Mouse (Mus musculus) forebrain, embryonic 13.5 days (tissue): ENCODE measurements around the gene Gid8. TPM values are rescaled to one million over a fixed set of nuclear protein-coding genes. Genes with fewer than 3 reads are reported as not detected.
"Not testable (repeated sequence)": the region's sequence is repeated elsewhere in the genome, so short reads cannot be mapped to it uniquely, and the experiment has no call there.

Experiments used
- ATAC-seq: fragments of 200-750 bp; cut with Nextera tagmentation; 2 replicates; pipeline ENCODE4 v1.8.0; 2017
- H3K27ac ChIP-seq: fragments of 300-500 bp; sonication (generic); 2 replicates; pipeline ENCODE4 v1.5.1; 2015; ENCODE audit warnings: inconsistent platforms, mild to moderate bottlenecking, moderate library complexity
- H3K27me3 ChIP-seq: fragments of 300-500 bp; sonication (generic); 2 replicates; pipeline ENCODE4 v1.6.1; 2015; ENCODE audit warnings: mild to moderate bottlenecking, inconsistent platforms
- H3K36me3 ChIP-seq: fragments of 300-500 bp; sonication (generic); 2 replicates; pipeline ENCODE4 v1.6.1; 2015; ENCODE audit warnings: mild to moderate bottlenecking, inconsistent platforms; ENCODE audit not compliant: poor library complexity, severe bottlenecking
- H3K4me1 ChIP-seq: fragments of 300-500 bp; sonication (generic); 2 replicates; pipeline ENCODE4 v1.6.1; 2015; ENCODE audit warnings: inconsistent platforms
- H3K4me2 ChIP-seq: fragments of 300-500 bp; sonication (generic); 2 replicates; pipeline ENCODE4 v1.6.1; 2015; ENCODE audit warnings: inconsistent platforms, mild to moderate bottlenecking, moderate library complexity
- H3K4me3 ChIP-seq: fragments of 300-500 bp; sonication (generic); 2 replicates; pipeline ENCODE4 v1.5.1; 2015; ENCODE audit warnings: mild to moderate bottlenecking, inconsistent platforms
- H3K9ac ChIP-seq: fragments of 300-500 bp; sonication (generic); 2 replicates; pipeline ENCODE4 v1.6.1; 2015; ENCODE audit warnings: mild to moderate bottlenecking, inconsistent platforms
- H3K9me3 ChIP-seq: fragments of 300-500 bp; sonication (generic); replicated peaks from 2 replicates; pipeline ENCODE4 v1.6.1; 2016; ENCODE audit warnings: inconsistent platforms
- WGBS: fragments of 180-500 bp; shearing (Covaris S2); methylation state at CpG from one replicate; pipeline ENCODE4 v1.1.7; 2015; 5-methylcytosine and 5-hydroxymethylcytosine counted together
- polyA plus RNA-seq: library from polyadenylated mRNA; unstranded; fragments of >200 nt; fragmentation: Nextera tagmentation; extraction: Ambion mirVana; gene quantifications from 2 replicates; pipeline ENCODE4 v1.2.1, GENCODE M21; 2015

The Gid8 gene
- polyA plus RNA-seq, 1 experiment from 2014 or later: 55.3 TPM

- no peak for ATAC-seq
- Histone ChIP-seq H3K9me3 (no peaks in the 10 kb centered on the region), H3K36me3 (peaks cover 31% of the 10 kb centered on the region), H3K27me3 (no peaks in the 10 kb centered on the region), H3K4me3 (peak overlapping the region; percentile 99; the same call in 1 of the 2 replicates), H3K27ac (no peak overlapping the region), H3K9ac (peak overlapping the region; percentile 99), H3K4me1 (peaks cover 32% of the 10 kb centered on the region), H3K4me2 (peak overlapping the region; percentile 87)
- 69% methylated on average over 4 of the region's 4 CpGs for WGBS
These were observed 1.6 kb downstream of the Gid8 start for GRCm38 (mm10) chr2:180711527-180711926.

GRCm38 (mm10) chr2:180712037-180712689, 2.2 kb downstream of the Gid8 start:
- H3K4me3 ChIP-seq: no peak overlapping the region
- H3K4me1 ChIP-seq: peaks cover 32% of the 10 kb centered on the region
- no peaks in the 10 kb centered on the region for H3K27me3 ChIP-seq
- H3K27ac ChIP-seq: no peak overlapping the region
- WGBS: 93% methylated on average over 5 of the region's 5 CpGs
- H3K36me3 ChIP-seq: peaks cover 33% of the 10 kb centered on the region
- no peaks in the 10 kb centered on the region for H3K9me3 ChIP-seq
- no peak overlapping the region for H3K4me2 ChIP-seq
- no peak for ATAC-seq
- no peak overlapping the region for H3K9ac ChIP-seq

GRCm38 (mm10) chr2:180722748-180723147, 12.8 kb downstream of the Gid8 start:
- not testable (repeated sequence) for H3K9ac ChIP-seq, H3K4me2 ChIP-seq, H3K4me1 ChIP-seq, ATAC-seq, H3K4me3 ChIP-seq, H3K27ac ChIP-seq, H3K9me3 ChIP-seq, H3K27me3 ChIP-seq
- H3K36me3 ChIP-seq: peaks cover 63% of the 10 kb centered on the region
- 92% methylated on average over 5 of the region's 5 CpGs for WGBS

- H3K36me3 ChIP-seq: peaks cover 52% of the 10 kb centered on the region
- no peak overlapping the region for H3K4me2 ChIP-seq
- no peak overlapping the region for H3K27ac ChIP-seq
- no peak for ATAC-seq
- H3K4me1 ChIP-seq: no peaks in the 10 kb centered on the region
- H3K9ac ChIP-seq: no peak overlapping the region
- H3K4me3 ChIP-seq: no peak overlapping the region
- WGBS: 75% methylated on average over 2 of the region's 2 CpGs
- H3K9me3 ChIP-seq: no peaks in the 10 kb centered on the region
- H3K27me3 ChIP-seq: no peaks in the 10 kb centered on the region; the same call in 1 of the 2 replicates
These were observed 13.9 kb downstream of the Gid8 start for GRCm38 (mm10) chr2:180723865-180724264.

- Histone ChIP-seq H3K4me3 (no peak within 1 kb of the TSS), H3K9me3 (no peaks in the 10 kb centered on the region), H3K4me2 (no peak within 1 kb of the TSS), H3K9ac (no peak within 1 kb of the TSS), H3K4me1 (no peaks in the 10 kb centered on the region), H3K36me3 (peaks cover 43% of the 10 kb centered on the region), H3K27me3 (no peaks in the 10 kb centered on the region; the same call in 1 of the 2 replicates), H3K27ac (no peak within 1 kb of the TSS)
- 0 out of 2 replicates have a peak, but pooled peaks have one; percentile 36 for ATAC-seq
- 8% methylated on average over 18 of the region's 18 CpGs for WGBS
These were observed 14.9 kb downstream of the Gid8 start, which contains the start of gene Slc17a9 for GRCm38 (mm10) chr2:180724585-180725413. Gene Slc17a9, plus strand, starts transcription at chr2:180725263.

GRCm38 (mm10) chr2:180725414-180725778, 15.5 kb downstream of the Gid8 start:
- H3K4me1 ChIP-seq: no peaks in the 10 kb centered on the region
- H3K9ac ChIP-seq: no peak overlapping the region
- no peak overlapping the region for H3K27ac ChIP-seq
- WGBS: 7% methylated on average over 6 of the region's 6 CpGs
- ATAC-seq: no peak
- H3K36me3 ChIP-seq: peaks cover 38% of the 10 kb centered on the region
- H3K4me2 ChIP-seq: no peak overlapping the region
- H3K9me3 ChIP-seq: no peaks in the 10 kb centered on the region
- H3K4me3 ChIP-seq: no peak overlapping the region
- no peaks in the 10 kb centered on the region; the same call in 1 of the 2 replicates for H3K27me3 ChIP-seq

GRCm38 (mm10) chr2:180725856-180726629, 16.1 kb downstream of the Gid8 start:
- Histone ChIP-seq H3K9me3 (no peaks in the 10 kb centered on the region), H3K9ac (no peak overlapping the region), H3K36me3 (peaks cover 31% of the 10 kb centered on the region), H3K27ac (no peak overlapping the region), H3K27me3 (no peaks in the 10 kb centered on the region; the same call in 1 of the 2 replicates), H3K4me3 (no peak overlapping the region), H3K4me2 (no peak overlapping the region), H3K4me1 (no peaks in the 10 kb centered on the region)
- ATAC-seq: no peak
- 38% methylated on average over 7 of the region's 8 CpGs for WGBS

- no peak overlapping the region for H3K27ac ChIP-seq
- ATAC-seq: no peak
- 78% methylated on average over 6 of the region's 6 CpGs for whole genome bisulfite sequencing
- H3K36me3 ChIP-seq: peaks cover 23% of the 10 kb centered on the region
- no peak overlapping the region for H3K4me2 ChIP-seq
- no peaks in the 10 kb centered on the region; the same call in 1 of the 2 replicates for H3K27me3 ChIP-seq
- H3K4me3 ChIP-seq: no peak overlapping the region
- H3K9me3 ChIP-seq: no peaks in the 10 kb centered on the region
- H3K9ac ChIP-seq: no peak overlapping the region
- no peaks in the 10 kb centered on the region for H3K4me1 ChIP-seq
These were observed 16.9 kb downstream of the Gid8 start for GRCm38 (mm10) chr2:180726658-180727442.

GRCm38 (mm10) chr2:180727613-180728021, 17.7 kb downstream of the Gid8 start:
- Histone ChIP-seq H3K36me3 (peaks cover 15% of the 10 kb centered on the region), H3K9ac (no peak overlapping the region), H3K4me2 (no peak overlapping the region), H3K27me3 (no peaks in the 10 kb centered on the region; the same call in 1 of the 2 replicates), H3K9me3 (no peaks in the 10 kb centered on the region), H3K27ac (no peak overlapping the region), H3K4me1 (no peaks in the 10 kb centered on the region), H3K4me3 (no peak overlapping the region)
- WGBS: 61% methylated on average over 4 of the region's 4 CpGs
- ATAC-seq: no peak

- H3K36me3 ChIP-seq: no peaks in the 10 kb centered on the region
- H3K9me3 ChIP-seq: no peaks in the 10 kb centered on the region
- no peak overlapping the region for H3K4me2 ChIP-seq
- ATAC-seq: no peak
- no peak overlapping the region for H3K9ac ChIP-seq
- H3K4me1 ChIP-seq: no peaks in the 10 kb centered on the region
- no peak overlapping the region for H3K4me3 ChIP-seq
- peaks cover 3% of the 10 kb centered on the region; the same call in 1 of the 2 replicates for H3K27me3 ChIP-seq
- no peak overlapping the region for H3K27ac ChIP-seq
- WGBS: 75% methylated on average over 3 of the region's 3 CpGs
These were observed 21.1 kb downstream of the Gid8 start for GRCm38 (mm10) chr2:180731036-180731435.

GRCm38 (mm10) chr2:180731984-180732383, 22.1 kb downstream of the Gid8 start:
- H3K27ac ChIP-seq: no peak overlapping the region
- 71% methylated on average over 6 of the region's 6 CpGs for WGBS
- ATAC-seq: no peak
- H3K9me3 ChIP-seq: no peaks in the 10 kb centered on the region
- H3K9ac ChIP-seq: no peak overlapping the region
- no peaks in the 10 kb centered on the region for H3K4me1 ChIP-seq
- no peaks in the 10 kb centered on the region for H3K36me3 ChIP-seq
- H3K4me2 ChIP-seq: no peak overlapping the region
- no peak overlapping the region for H3K4me3 ChIP-seq
- H3K27me3 ChIP-seq: peaks cover 3% of the 10 kb centered on the region; the same call in 1 of the 2 replicates
